ENCODE assay signal across 7 mouse cellular contexts in the genomic region with DNA sequence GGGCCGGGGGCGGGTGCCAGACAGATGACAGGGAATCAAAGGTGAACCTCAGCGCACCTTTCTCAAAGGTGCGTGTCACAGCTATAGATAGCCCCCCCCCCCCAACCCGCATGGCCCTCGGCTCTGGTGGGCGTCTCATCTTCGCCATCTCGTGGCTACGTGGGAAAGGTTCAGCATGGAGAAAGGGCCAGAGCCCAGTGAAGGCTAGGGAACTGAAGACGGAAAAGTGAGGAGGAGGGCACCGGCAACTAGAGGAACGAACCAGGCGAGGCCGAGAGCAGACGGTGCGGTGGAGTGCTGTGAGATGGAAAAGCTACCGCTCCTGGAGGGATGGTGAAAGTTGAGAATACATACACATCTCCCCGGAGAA. TPM values are rescaled to one million over a fixed set of nuclear protein-coding genes. Genes with fewer than 3 reads are reported as not detected.
DNase-seq lines count a peak whose midpoint lies in the region; ATAC-seq lines count a peak whose summit lies in the region.

No protein-coding gene starts in this region.

- peaks cover 41% of the 10 kb centered on the region for H3K27me3 ChIP-seq in embryonic facial prominence, embryonic 10.5 days (replicated peaks; ENCODE audit: low read depth, poor library complexity, severe bottlenecking)
- peaks cover 20% of the 10 kb centered on the region for H3K27me3 ChIP-seq in heart, embryonic 16.5 days (ENCODE audit: control insufficient read depth, insufficient read depth, low read length)
- peaks cover 30% of the 10 kb centered on the region for H3K27me3 ChIP-seq in limb, embryonic 12.5 days
- H3K27me3 ChIP-seq in midbrain, embryonic 16.5 days (ENCODE audit: control insufficient read depth, insufficient read depth, low read depth, low read length) = peaks cover 20% of the 10 kb centered on the region

- WGBS in embryonic facial prominence, embryonic 10.5 days = under 1% methylated on average over 19 of the region's 19 CpGs
- 1% methylated on average over 19 of the region's 19 CpGs for WGBS in heart, embryonic 16.5 days
- under 1% methylated on average over 19 of the region's 19 CpGs for whole genome bisulfite sequencing in limb, embryonic 12.5 days
- WGBS in midbrain, embryonic 16.5 days = 0% methylated on average over 19 of the region's 19 CpGs

- peak; percentile 66 for DNase-seq in 3T3-L1 (ENCODE audit: low read depth, low spot score)
- DNase-seq in A20 (ENCODE audit: low read depth, low spot score) = peak; percentile 80
- DNase-seq in embryonic facial prominence, embryonic 10.5 days (ENCODE audit: low spot score) = peak; percentile 70
- peak; percentile 68 for DNase-seq in yolk sac, embryonic 10.5 days (ENCODE audit: low spot score)

- no peaks in the 10 kb centered on the region for H3K36me3 ChIP-seq in embryonic facial prominence, embryonic 10.5 days (replicated peaks)
- H3K36me3 ChIP-seq in heart, embryonic 16.5 days (ENCODE audit: control insufficient read depth, insufficient read depth) = no peaks in the 10 kb centered on the region
- H3K36me3 ChIP-seq in limb, embryonic 12.5 days = no peaks in the 10 kb centered on the region
- H3K36me3 ChIP-seq in midbrain, embryonic 16.5 days (ENCODE audit: control insufficient read depth, insufficient read depth, low read length) = no peaks in the 10 kb centered on the region

- peak overlapping the region; percentile 99 for H3K4me2 ChIP-seq in heart, embryonic 16.5 days (ENCODE audit: low read depth, low read length)
- H3K4me2 ChIP-seq in limb, embryonic 12.5 days = peak overlapping the region; percentile 99
- peak overlapping the region; percentile 65 for H3K4me2 ChIP-seq in midbrain, embryonic 16.5 days (ENCODE audit: low read length)

- H3K4me1 ChIP-seq in embryonic facial prominence, embryonic 10.5 days = peaks cover 73% of the 10 kb centered on the region
- peaks cover 44% of the 10 kb centered on the region for H3K4me1 ChIP-seq in heart, embryonic 16.5 days (ENCODE audit: control insufficient read depth, insufficient read depth, low read length)
- H3K4me1 ChIP-seq in limb, embryonic 12.5 days (replicated peaks) = peaks cover 44% of the 10 kb centered on the region
- peaks cover 32% of the 10 kb centered on the region for H3K4me1 ChIP-seq in midbrain, embryonic 16.5 days (ENCODE audit: control insufficient read depth, insufficient read depth, low read length)

- no peak for ATAC-seq in heart, embryonic 16.5 days (replicated peaks; ENCODE audit: extremely low read depth, insufficient read depth, low FRiP score)
- no peak for ATAC-seq in limb, embryonic 12.5 days (ENCODE audit: insufficient number of reproducible peaks, insufficient read depth, low FRiP score, low TSS enrichment, low read depth)
- ATAC-seq in midbrain, embryonic 16.5 days = peak; percentile 16; the same call in 1 of the 2 replicates

- peak overlapping the region; percentile 73 for H3K9ac ChIP-seq in heart, embryonic 16.5 days (ENCODE audit: low read length)
- H3K9ac ChIP-seq in limb, embryonic 12.5 days (replicated peaks) = peak overlapping the region; percentile 54
- H3K9ac ChIP-seq in midbrain, embryonic 16.5 days (ENCODE audit: low read depth, low read length) = peak overlapping the region; percentile 50; the same call in 1 of the 2 replicates

- H3K27ac ChIP-seq in embryonic facial prominence, embryonic 10.5 days (replicated peaks) = peak overlapping the region; percentile 99
- peak overlapping the region; percentile 99 for H3K27ac ChIP-seq in heart, embryonic 16.5 days (ENCODE audit: low read length)
- peak overlapping the region; percentile 99 for H3K27ac ChIP-seq in limb, embryonic 12.5 days
- H3K27ac ChIP-seq in midbrain, embryonic 16.5 days (ENCODE audit: low read length) = peak overlapping the region; percentile 78

- no peaks in the 10 kb centered on the region for H3K9me3 ChIP-seq in embryonic facial prominence, embryonic 10.5 days
- no peaks in the 10 kb centered on the region for H3K9me3 ChIP-seq in heart, embryonic 16.5 days (replicated peaks; ENCODE audit: control insufficient read depth, low read length)
- no peaks in the 10 kb centered on the region for H3K9me3 ChIP-seq in limb, embryonic 12.5 days
- no peaks in the 10 kb centered on the region for H3K9me3 ChIP-seq in midbrain, embryonic 16.5 days (replicated peaks; ENCODE audit: control insufficient read depth, low read length, poor library complexity, severe bottlenecking)

- H3K4me3 ChIP-seq in embryonic facial prominence, embryonic 10.5 days = peak overlapping the region; percentile 93
- H3K4me3 ChIP-seq in heart, embryonic 16.5 days (ENCODE audit: low read length) = peak overlapping the region; percentile 79
- peak overlapping the region; percentile 79 for H3K4me3 ChIP-seq in limb, embryonic 12.5 days (replicated peaks)
- H3K4me3 ChIP-seq in midbrain, embryonic 16.5 days (ENCODE audit: low read depth, low read length) = peak overlapping the region; percentile 67

RNA-seq across cellular contexts. Expression of a gene that starts 6.0 kb away (rescaled TPM):
- 39.8 and 39.9 TPM in 2 replicates for polyA plus RNA-seq in embryonic facial prominence, embryonic 10.5 days (2016; fragmentation: Nextera tagmentation; extraction: Ambion mirVana)
- polyA plus RNA-seq in heart, embryonic 16.5 days (2015; fragmentation: Nextera tagmentation; extraction: Ambion mirVana) = 17.3 and 18.2 TPM in 2 replicates
- polyA plus RNA-seq in limb, embryonic 12.5 days (2016; fragmentation: Nextera tagmentation; extraction: Ambion mirVana) = 45.4 and 49.1 TPM in 2 replicates
- 36.4 and 39.0 TPM in 2 replicates for polyA plus RNA-seq in midbrain, embryonic 16.5 days (2015; fragmentation: Nextera tagmentation; extraction: Ambion mirVana)

RNA-seq across cellular contexts. Expression of a gene that starts 21.4 kb away (rescaled TPM):
- polyA plus RNA-seq in embryonic facial prominence, embryonic 10.5 days (2016; fragmentation: Nextera tagmentation; extraction: Ambion mirVana) = 19.8 and 23.1 TPM in 2 replicates
- polyA plus RNA-seq in heart, embryonic 16.5 days (2015; fragmentation: Nextera tagmentation; extraction: Ambion mirVana) = 39.6 and 45.2 TPM in 2 replicates
- polyA plus RNA-seq in limb, embryonic 12.5 days (2016; fragmentation: Nextera tagmentation; extraction: Ambion mirVana) = 24.2 and 25.4 TPM in 2 replicates
- 5.2 and 5.9 TPM in 2 replicates for polyA plus RNA-seq in midbrain, embryonic 16.5 days (2015; fragmentation: Nextera tagmentation; extraction: Ambion mirVana)

RNA-seq across cellular contexts. Expression of a gene that starts 24.0 kb away (rescaled TPM):
- 49.3 and 50.2 TPM in 2 replicates for polyA plus RNA-seq in embryonic facial prominence, embryonic 10.5 days (2016; fragmentation: Nextera tagmentation; extraction: Ambion mirVana)
- polyA plus RNA-seq in heart, embryonic 16.5 days (2015; fragmentation: Nextera tagmentation; extraction: Ambion mirVana) = 25.4 and 27.6 TPM in 2 replicates
- polyA plus RNA-seq in limb, embryonic 12.5 days (2016; fragmentation: Nextera tagmentation; extraction: Ambion mirVana) = 42.5 and 42.6 TPM in 2 replicates
- polyA plus RNA-seq in midbrain, embryonic 16.5 days (2015; fragmentation: Nextera tagmentation; extraction: Ambion mirVana) = 27.1 and 28.9 TPM in 2 replicates

RNA-seq across cellular contexts. Expression of a gene that starts 24.1 kb away (rescaled TPM):
- 136 and 137 TPM in 2 replicates for polyA plus RNA-seq in embryonic facial prominence, embryonic 10.5 days (2016; fragmentation: Nextera tagmentation; extraction: Ambion mirVana)
- 134 and 135 TPM in 2 replicates for polyA plus RNA-seq in heart, embryonic 16.5 days (2015; fragmentation: Nextera tagmentation; extraction: Ambion mirVana)
- polyA plus RNA-seq in limb, embryonic 12.5 days (2016; fragmentation: Nextera tagmentation; extraction: Ambion mirVana) = 126 and 136 TPM in 2 replicates
- polyA plus RNA-seq in midbrain, embryonic 16.5 days (2015; fragmentation: Nextera tagmentation; extraction: Ambion mirVana) = 86.2 and 89.6 TPM in 2 replicates

RNA-seq across cellular contexts. Expression of a gene that starts 50.2 kb away (rescaled TPM):
- polyA plus RNA-seq in embryonic facial prominence, embryonic 10.5 days (2016; fragmentation: Nextera tagmentation; extraction: Ambion mirVana) = 46.2 and 55.9 TPM in 2 replicates
- polyA plus RNA-seq in heart, embryonic 16.5 days (2015; fragmentation: Nextera tagmentation; extraction: Ambion mirVana) = 13.3 and 19.8 TPM in 2 replicates
- polyA plus RNA-seq in limb, embryonic 12.5 days (2016; fragmentation: Nextera tagmentation; extraction: Ambion mirVana) = 121 and 124 TPM in 2 replicates
- 82.8 and 86.1 TPM in 2 replicates for polyA plus RNA-seq in midbrain, embryonic 16.5 days (2015; fragmentation: Nextera tagmentation; extraction: Ambion mirVana)
